In the genomic region with DNA sequence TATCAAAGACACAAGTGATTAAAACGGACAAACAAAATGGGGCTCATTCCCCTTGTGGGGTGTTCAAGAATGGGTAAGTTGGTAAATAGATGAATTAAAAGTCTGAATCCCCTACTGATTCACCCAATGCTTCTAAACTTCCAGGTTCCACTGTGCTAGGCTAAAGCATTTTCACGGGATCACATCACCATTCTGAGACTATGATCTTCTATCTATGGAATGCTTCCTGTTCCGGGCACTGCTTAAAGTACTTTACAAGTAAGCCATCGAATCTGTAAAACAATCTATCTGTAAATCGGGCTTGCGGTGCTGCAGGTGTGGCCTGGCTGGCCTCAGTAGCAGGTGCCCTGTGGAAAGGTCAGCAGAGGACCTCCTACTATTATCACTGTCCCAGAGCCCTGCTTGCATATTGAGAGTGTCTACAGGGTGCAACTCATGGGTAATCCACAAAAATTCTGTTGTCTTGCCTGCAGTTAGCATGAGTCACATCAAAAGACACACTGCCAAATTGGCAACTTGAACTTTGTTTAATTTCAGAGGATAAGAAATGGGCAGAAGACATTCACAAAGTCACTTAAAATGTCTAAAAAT, we compare ENCODE assay signal across 15 mouse cellular contexts.
"Had no signal": no experiment of that assay in that cellular context is flagged by ENCODE, and none has a peak within 500 bp of the region (broad histone marks: within the 10 kb centered on the region; RNA-seq: fewer than 3 reads in every experiment).

No protein-coding gene starts in this region.

- H3K4me3 ChIP-seq: layer of hippocampus, adult 2 months; limb, embryonic 13.5 days; midbrain, embryonic 10.5 days; neural tube, embryonic 12.5 days had no signal

- DNase-seq: kidney, postnatal 10 days; kidney, postnatal 4 days; lung, adult 18-20 months; lung, postnatal 4 days; midbrain, embryonic 14.5 days; retina, postnatal 1 day; right cerebral cortex, postnatal 4 days; spleen, adult 18-20 months; thymus, adult 2 months; thymus, postnatal 25 days had no signal

- H3K27ac ChIP-seq: layer of hippocampus, adult 2 months; limb, embryonic 13.5 days; liver, embryonic 14.5 days; midbrain, embryonic 10.5 days; neural tube, embryonic 12.5 days had no signal
